Mouse (Mus musculus) gastrocnemius, adult 2 months (tissue): Measurements from ENCODE around the gene Pdzd2. TPM values are rescaled to one million over a fixed set of nuclear protein-coding genes. Genes with fewer than 3 reads are reported as not detected.

Source experiments
- DNase-seq: peaks from one replicate; pipeline ENCODE4 v3.0.0; 2022
- H3K27ac ChIP-seq: fragments of 200-600 bp; 2 replicates; pipeline ENCODE4 v1.8.1; 2022; ENCODE audit warnings: mild to moderate bottlenecking
- H3K4me3 ChIP-seq: fragments of 200-600 bp; 2 replicates; pipeline ENCODE4 v1.8.1; 2022; ENCODE audit warnings: mild to moderate bottlenecking, moderate library complexity
- CTCF ChIP-seq: fragments of 200-600 bp; IDR thresholded peaks from 2 replicates; pipeline ENCODE4 v1.8.1; 2022; ENCODE audit warnings: antibody characterized with exemption, mild to moderate bottlenecking, moderate library complexity
- intact Hi-C: fragments of 180-260 bp; cut with DNase I; formaldehyde crosslinking; loops from one replicate; pipeline ENCODE4 v1.15.1; 2025
- total RNA-seq, 2 experiments: library from RNA; stranded (reverse); gene quantifications; 2 replicates each; pipeline ENCODE4 v1.2.3; 2021

Pdzd2 gene
- total RNA-seq, 2 experiments from 2014 or later: 17.0 to 23.8 TPM

- intact Hi-C loops: no loop called here
- no peak for TF ChIP-seq CTCF
- peak overlapping the region; percentile 49 for H3K27ac ChIP-seq
- no peak overlapping the region for H3K4me3 ChIP-seq
- DNase-seq: no peak
Observed at GRCm38 (mm10) chr15:12649674-12650073, 90.0 kb downstream of the Pdzd2 start.

- no peak overlapping the region for H3K4me3 ChIP-seq
- DNase-seq: no peak
- no peak for TF ChIP-seq CTCF
- peak overlapping the region; percentile 49 for H3K27ac ChIP-seq
- intact Hi-C loops: no loop called here
Observed at GRCm38 (mm10) chr15:12649131-12649530, 90.6 kb downstream of the Pdzd2 start.

- no peak overlapping the region for H3K4me3 ChIP-seq
- no peak overlapping the region for H3K27ac ChIP-seq
- TF ChIP-seq CTCF: no peak
- intact Hi-C loops: no loop called here
- peak; percentile 79 for DNase-seq
Observed at GRCm38 (mm10) chr15:12640755-12641154, 99.0 kb downstream of the Pdzd2 start.

GRCm38 (mm10) chr15:12639776-12640175, 99.9 kb downstream of the Pdzd2 start:
- Histone ChIP-seq H3K4me3 (no peak overlapping the region), H3K27ac (no peak overlapping the region)
- no peak for DNase-seq
- intact Hi-C loops: no loop called here
- no peak for TF ChIP-seq CTCF

- intact Hi-C loops: no loop called here
- TF ChIP-seq CTCF: no peak
- no peak overlapping the region for H3K27ac ChIP-seq
- DNase-seq: no peak
- no peak overlapping the region for H3K4me3 ChIP-seq
Observed at GRCm38 (mm10) chr15:12639181-12639580, 100.5 kb downstream of the Pdzd2 start.

- intact Hi-C loops: no loop called here
- H3K27ac ChIP-seq: no peak overlapping the region; the same call in 1 of the 2 replicates
- no peak for DNase-seq
- no peak overlapping the region for H3K4me3 ChIP-seq
- TF ChIP-seq CTCF: no peak
Observed at GRCm38 (mm10) chr15:12638370-12639030, 101.2 kb downstream of the Pdzd2 start.

GRCm38 (mm10) chr15:12637511-12637910, 102.2 kb downstream of the Pdzd2 start:
- intact Hi-C loops: no loop called here
- Histone ChIP-seq H3K4me3 (no peak overlapping the region), H3K27ac (no peak overlapping the region)
- TF ChIP-seq CTCF: no peak
- no peak for DNase-seq

GRCm38 (mm10) chr15:12636386-12636785, 103.3 kb downstream of the Pdzd2 start:
- no peak overlapping the region for H3K4me3 ChIP-seq
- H3K27ac ChIP-seq: no peak overlapping the region
- no peak for DNase-seq
- no peak for TF ChIP-seq CTCF
- intact Hi-C loops: no loop called here

GRCm38 (mm10) chr15:12634921-12635320, 104.8 kb downstream of the Pdzd2 start:
- DNase-seq: no peak
- Histone ChIP-seq H3K4me3 (no peak overlapping the region), H3K27ac (no peak overlapping the region)
- TF ChIP-seq CTCF: no peak
- intact Hi-C loops: no loop called here

GRCm38 (mm10) chr15:12629164-12629563, 110.6 kb downstream of the Pdzd2 start:
- TF ChIP-seq CTCF: no peak

GRCm38 (mm10) chr15:12628451-12628850, 111.3 kb downstream of the Pdzd2 start:
- no peak for DNase-seq
- H3K27ac ChIP-seq: no peak overlapping the region
- intact Hi-C loops: no loop called here
- TF ChIP-seq CTCF: no peak
- no peak overlapping the region for H3K4me3 ChIP-seq

More at GRCm38 (mm10) chr15:12629164-12629563, 110.6 kb downstream of the Pdzd2 start:
- H3K4me3 ChIP-seq: no peak overlapping the region
- no peak for DNase-seq
- intact Hi-C loops: no loop called here
- no peak overlapping the region for H3K27ac ChIP-seq

GRCm38 (mm10) chr15:12626930-12627329, 112.8 kb downstream of the Pdzd2 start:
- no peak for DNase-seq
- no peak for TF ChIP-seq CTCF
- intact Hi-C loops: no loop called here
- H3K4me3 ChIP-seq: no peak overlapping the region
- H3K27ac ChIP-seq: no peak overlapping the region

- no peak for TF ChIP-seq CTCF
Observed at GRCm38 (mm10) chr15:12626166-12626565, 113.6 kb downstream of the Pdzd2 start.

GRCm38 (mm10) chr15:12625524-12625923, 114.2 kb downstream of the Pdzd2 start:
- no peak for DNase-seq
- Histone ChIP-seq H3K27ac (no peak overlapping the region), H3K4me3 (no peak overlapping the region)
- no peak for TF ChIP-seq CTCF
- intact Hi-C loops: no loop called here

More at GRCm38 (mm10) chr15:12626166-12626565, 113.6 kb downstream of the Pdzd2 start:
- Histone ChIP-seq H3K4me3 (no peak overlapping the region), H3K27ac (no peak overlapping the region)
- DNase-seq: no peak
- intact Hi-C loops: no loop called here
